28 mouse cellular contexts compared by ENCODE assay signal in genomic region chr2:173285816-173286538, GRCm38 (mm10). TPM values are rescaled to one million over a fixed set of nuclear protein-coding genes. Genes with fewer than 3 reads are reported as not detected.
DNase-seq lines count a peak whose midpoint lies in the region; ATAC-seq lines count a peak whose summit lies in the region.
"Had no signal": no experiment of that assay in that cellular context is flagged by ENCODE, and none has a peak within 500 bp of the region (broad histone marks: within the 10 kb centered on the region; RNA-seq: fewer than 3 reads in every experiment).

No protein-coding gene starts in this region.

- H3K27ac ChIP-seq in limb, embryonic 13.5 days = no peak overlapping the region
- no peak overlapping the region for H3K27ac ChIP-seq in limb, embryonic 10.5 days
- H3K27ac ChIP-seq: forebrain, embryonic 10.5 days; heart, adult 2 months; heart, embryonic 13.5 days; hindbrain, postnatal 0 days; layer of hippocampus, adult 2 months; midbrain, embryonic 12.5 days; stomach, postnatal 0 days had no signal

- H3K27me3 ChIP-seq in limb, embryonic 13.5 days = no peaks in the 10 kb centered on the region
- peaks cover 15% of the 10 kb centered on the region for H3K27me3 ChIP-seq in limb, embryonic 10.5 days (ENCODE audit: low read depth, poor library complexity, severe bottlenecking)
- H3K27me3 ChIP-seq: heart, embryonic 13.5 days; midbrain, embryonic 12.5 days had no signal

- WGBS in limb, embryonic 13.5 days = 82% methylated on average over 12 of the region's 12 CpGs
- 87% methylated on average over 12 of the region's 12 CpGs for WGBS in limb, embryonic 10.5 days

- ATAC-seq in limb, embryonic 13.5 days (ENCODE audit: low FRiP score, low read depth) = peak; percentile 65; the same call in 1 of the 2 replicates
- ATAC-seq in cerebellum, adult (ENCODE audit: insufficient number of reproducible peaks, low FRiP score, low TSS enrichment) = no peak
- ATAC-seq: forebrain, postnatal 0 days; hindbrain, postnatal 0 days; intestine, embryonic 16.5 days had no signal

- H3K9ac ChIP-seq in limb, embryonic 13.5 days = no peak overlapping the region
- H3K9ac ChIP-seq: forebrain, postnatal 0 days; heart, embryonic 13.5 days; midbrain, embryonic 12.5 days had no signal

- no peak for DNase-seq in limb, embryonic 10.5 days (ENCODE audit: low spot score)
- DNase-seq in right cerebral cortex, adult 18-20 months = peak; percentile 22
- no peak for DNase-seq in right cerebral cortex, postnatal 25 days
- peak; percentile 57 to 71 for DNase-seq in adrenal gland, postnatal 36 days
- no peak for DNase-seq in embryo, embryonic 9.5 days (ENCODE audit: extremely low spot score)
- DNase-seq: cerebellum, adult 2 months; cerebellum, postnatal 25 days; embryo, embryonic 11 days; forebrain, postnatal 0 days; gastrocnemius, postnatal 36 days; heart, adult 2 months; heart, postnatal 14 days; kidney, adult 9 months; kidney, postnatal 14 days; layer of hippocampus, postnatal 36 days; liver; thymus, adult 2 months; thymus, postnatal 4 days had no signal

- no peak overlapping the region for H3K4me3 ChIP-seq in limb, embryonic 13.5 days
- H3K4me3 ChIP-seq in limb, embryonic 10.5 days = no peak overlapping the region
- H3K4me3 ChIP-seq: forebrain, embryonic 10.5 days; heart, adult 2 months; heart, embryonic 13.5 days; layer of hippocampus, adult 2 months; midbrain, embryonic 12.5 days had no signal

- H3K4me1 ChIP-seq in limb, embryonic 13.5 days = peaks cover 15% of the 10 kb centered on the region
- peaks cover 15% of the 10 kb centered on the region for H3K4me1 ChIP-seq in limb, embryonic 10.5 days

- no peaks in the 10 kb centered on the region for H3K36me3 ChIP-seq in limb, embryonic 13.5 days
- H3K36me3 ChIP-seq in limb, embryonic 10.5 days = no peaks in the 10 kb centered on the region
- H3K36me3 ChIP-seq: forebrain, embryonic 10.5 days; heart, embryonic 13.5 days; midbrain, embryonic 12.5 days had no signal

- H3K4me2 ChIP-seq in limb, embryonic 13.5 days (replicated peaks) = no peak overlapping the region
- H3K4me2 ChIP-seq: heart, embryonic 13.5 days; midbrain, embryonic 12.5 days had no signal

- H3K9me3 ChIP-seq in limb, embryonic 13.5 days = no peaks in the 10 kb centered on the region
- no peaks in the 10 kb centered on the region for H3K9me3 ChIP-seq in limb, embryonic 10.5 days (replicated peaks)
- H3K9me3 ChIP-seq: forebrain, embryonic 10.5 days; heart, embryonic 13.5 days; midbrain, embryonic 12.5 days had no signal

RNA-seq across cellular contexts. Expression of gene Pmepa1, which starts 9.6 kb away (rescaled TPM):
- 5.6 and 6.0 TPM in 2 replicates for polyA plus RNA-seq in limb, embryonic 13.5 days (2015; fragmentation: Nextera tagmentation; extraction: Ambion mirVana)
- 1.1 and 2.0 TPM in 2 replicates for polyA plus RNA-seq in limb, embryonic 10.5 days (2016; fragmentation: Nextera tagmentation; extraction: Ambion mirVana)
- 10 to 100 TPM; 54.8 to 55.5 TPM for total RNA-seq in adrenal gland, postnatal 36 days (2021)
- total RNA-seq: neutrophil, adult 5-6 weeks had no signal

Comparison
In these comparisons a context has a peak if more than half of its experiments do, and no peak if none do; other contexts are left out.
1. DNase-seq: peak in right cerebral cortex, adult 18-20 months (single experiment) and adrenal gland, postnatal 36 days (2 of 2); none in limb, embryonic 10.5 days (single experiment), right cerebral cortex, postnatal 25 days (single experiment) and embryo, embryonic 9.5 days (single experiment).